Mouse (Mus musculus) heart, postnatal 0 days (tissue): ENCODE results near the gene Lama5. TPM values are rescaled to one million over a fixed set of nuclear protein-coding genes. Genes with fewer than 3 reads are reported as not detected.
A peak's percentile ranks its signal among the peaks of the same experiment; 100 is the strongest.

Experiments used
- ATAC-seq: fragments of 200-750 bp; cut with Nextera tagmentation; 2 replicates; pipeline ENCODE4 v1.8.0; 2017; ENCODE audit warnings: low read depth, moderate number of reproducible peaks, moderate library complexity; ENCODE audit not compliant: insufficient read depth
- DNase-seq: peaks from one replicate; pipeline ENCODE4 v3.0.0-alpha.2; 2016; ENCODE audit warnings: low spot score
- H3K27ac ChIP-seq: fragments of 300-500 bp; sonication (generic); 2 replicates; pipeline ENCODE4 v1.5.1; 2014; ENCODE audit warnings: low read depth, mild to moderate bottlenecking
- H3K27me3 ChIP-seq: fragments of 300-500 bp; sonication (generic); 2 replicates; pipeline ENCODE4 v1.6.1; 2014; ENCODE audit warnings: low read length, mixed read lengths; ENCODE audit not compliant: control insufficient read depth, insufficient read depth
- H3K36me3 ChIP-seq: fragments of 300-500 bp; sonication (generic); replicated peaks from 2 replicates; pipeline ENCODE4 v1.6.1; 2014; ENCODE audit warnings: low read length, mixed read lengths; ENCODE audit not compliant: control insufficient read depth, insufficient read depth
- H3K4me1 ChIP-seq: fragments of 300-500 bp; sonication (generic); 2 replicates; pipeline ENCODE4 v1.6.1; 2014; ENCODE audit warnings: antibody characterized with exemption; ENCODE audit not compliant: control insufficient read depth, insufficient read depth
- H3K4me2 ChIP-seq: fragments of 300-500 bp; sonication (generic); 2 replicates; pipeline ENCODE4 v1.6.1; 2014; ENCODE audit warnings: low read depth, mild to moderate bottlenecking, low read length, moderate library complexity
- H3K4me3 ChIP-seq: fragments of 300-500 bp; sonication (generic); 2 replicates; pipeline ENCODE4 v1.5.1; 2014; ENCODE audit warnings: low read depth, low read length
- H3K9ac ChIP-seq: fragments of 300-500 bp; sonication (generic); replicated peaks from 2 replicates; pipeline ENCODE4 v1.6.1; 2014; ENCODE audit warnings: low read depth, low read length, mixed read lengths
- H3K9me3 ChIP-seq: fragments of 300-500 bp; sonication (generic); replicated peaks from 2 replicates; pipeline ENCODE4 v1.6.1; 2016; ENCODE audit warnings: low read length; ENCODE audit not compliant: control insufficient read depth
- CTCF ChIP-seq: IDR thresholded peaks from 2 replicates; pipeline ENCODE4 v1.5.1; 2016; ENCODE audit warnings: antibody characterized with exemption, control low read depth, low read depth
- EP300 ChIP-seq: IDR thresholded peaks from 2 replicates; pipeline ENCODE4 v1.6.1; 2016; ENCODE audit warnings: antibody characterized with exemption, low read depth
- WGBS: fragments of 180-500 bp; shearing (Covaris S2); extraction: QIAGEN DNeasy Blood & Tissue Kit; methylation state at CpG from one replicate; pipeline ENCODE4 v1.1.7; 2014; 5-methylcytosine and 5-hydroxymethylcytosine counted together
- polyA plus RNA-seq: library from polyadenylated mRNA; unstranded; fragments of >200 nt; fragmentation: Nextera tagmentation; extraction: Ambion mirVana; gene quantifications from 2 replicates; pipeline ENCODE4 v1.2.1, GENCODE M21; 2015
- total RNA-seq: library from RNA; depleted of rRNA; stranded (reverse); fragments of >200 nt; gene quantifications from 2 replicates; pipeline ENCODE4 v1.2.3, GENCODE M21; 2014; ENCODE audit warnings: low replicate concordance

Lama5 gene
- total and polyA plus RNA-seq, 2 experiments from 2014 or later, result 16.9 to 95.7 TPM

DNA sequence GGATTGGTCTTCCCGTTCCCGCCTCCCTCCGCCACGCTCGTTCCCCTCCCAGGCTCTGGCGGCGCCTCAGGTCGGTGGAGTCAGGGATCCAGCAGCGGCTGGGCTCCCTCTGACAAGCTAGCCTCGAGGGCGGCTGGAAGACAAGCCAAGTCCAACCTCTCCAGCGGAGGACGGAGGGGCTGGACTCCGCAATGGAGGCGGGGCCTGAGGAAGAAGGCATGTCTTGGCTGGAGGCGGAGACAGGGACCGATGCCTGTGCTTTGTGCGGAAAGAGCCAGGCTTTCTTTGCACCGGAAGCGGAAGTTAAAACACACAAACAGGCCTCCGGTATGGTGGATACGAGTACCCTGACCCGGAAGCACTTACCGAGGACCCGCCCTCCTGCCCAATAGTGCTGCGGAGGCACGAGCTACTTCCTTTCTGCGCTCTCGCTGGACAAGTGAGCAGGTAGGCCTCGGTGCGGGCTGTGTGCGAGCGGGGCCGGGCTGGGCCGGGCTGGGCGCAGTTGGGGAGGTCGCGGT is 31.4 kb upstream of the Lama5 start, which contains the start of gene Rps21:
Gene Rps21, plus strand, starts transcription at position 377 of the 521 bp plus-strand sequence.
- Histone ChIP-seq H3K4me2 (peak within 1 kb of the TSS; percentile 96), H3K9me3 (no peaks in the 10 kb centered on the region), H3K27me3 (no peaks in the 10 kb centered on the region), H3K36me3 (peaks cover 28% of the 10 kb centered on the region), H3K4me3 (peak within 1 kb of the TSS; percentile 98), H3K27ac (peak within 1 kb of the TSS; percentile 89), H3K4me1 (peaks cover 19% of the 10 kb centered on the region), H3K9ac (peak within 1 kb of the TSS; percentile 93)
- WGBS, result under 1% methylated on average over 38 of the region's 38 CpGs
- DNase-seq (peak; percentile 99), ATAC-seq (peak; percentile 97)
- TF ChIP-seq EP300 (peak; percentile 72; the same call in 1 of the 2 replicates), CTCF (no peak)

DNA sequence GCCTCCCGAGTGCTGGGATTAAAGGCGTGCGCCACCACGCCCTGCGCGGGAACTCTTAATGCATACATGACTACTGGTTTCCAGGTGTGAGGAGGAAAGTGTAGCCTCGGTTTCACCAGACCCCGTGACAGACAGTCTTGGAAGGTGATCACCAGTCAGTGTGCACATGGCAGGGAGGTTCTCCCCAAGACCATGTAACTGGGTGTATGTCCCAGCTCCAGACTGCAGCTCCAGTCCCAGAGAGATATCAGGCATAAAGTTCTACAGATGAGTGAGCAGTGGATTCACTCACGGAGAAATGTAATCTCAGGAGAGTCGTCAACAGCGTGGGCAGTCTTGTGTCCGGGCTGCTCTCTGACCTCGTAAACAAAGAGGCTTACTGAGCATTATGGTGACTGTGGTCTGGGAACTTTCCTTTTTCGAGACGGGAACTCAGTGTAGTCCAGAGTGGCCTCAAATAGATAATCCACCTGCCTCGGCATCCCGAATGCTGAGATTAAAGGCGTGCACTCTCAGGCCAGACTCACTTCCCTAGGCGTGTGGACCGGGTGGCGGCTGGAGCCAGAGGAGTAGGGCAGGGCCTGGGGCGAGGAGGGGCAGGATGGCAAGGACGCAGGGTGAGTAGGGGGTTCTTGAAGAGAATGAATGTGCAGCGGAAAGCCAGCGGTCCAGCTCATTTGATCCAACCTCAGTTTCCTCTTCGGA is 30.8 kb upstream of the Lama5 start:
- H3K9ac ChIP-seq, result peak overlapping the region; percentile 38
- DNase-seq (no peak), ATAC-seq (peak; percentile 32)
- H3K9me3 ChIP-seq, result no peaks in the 10 kb centered on the region
- peak overlapping the region; percentile 79 for H3K4me2 ChIP-seq
- 23% methylated on average over 26 of the region's 26 CpGs for WGBS
- H3K36me3 ChIP-seq, result peaks cover 23% of the 10 kb centered on the region
- H3K4me1 ChIP-seq, result peaks cover 14% of the 10 kb centered on the region; the same call in 1 of the 2 replicates
- H3K4me3 ChIP-seq, result peak overlapping the region; percentile 98
- 0 out of 2 replicates have a peak, but pooled peaks have one; percentile 12 for TF ChIP-seq EP300
- no peak for TF ChIP-seq CTCF
- H3K27me3 ChIP-seq, result no peaks in the 10 kb centered on the region
- peak overlapping the region; percentile 89 for H3K27ac ChIP-seq

DNA sequence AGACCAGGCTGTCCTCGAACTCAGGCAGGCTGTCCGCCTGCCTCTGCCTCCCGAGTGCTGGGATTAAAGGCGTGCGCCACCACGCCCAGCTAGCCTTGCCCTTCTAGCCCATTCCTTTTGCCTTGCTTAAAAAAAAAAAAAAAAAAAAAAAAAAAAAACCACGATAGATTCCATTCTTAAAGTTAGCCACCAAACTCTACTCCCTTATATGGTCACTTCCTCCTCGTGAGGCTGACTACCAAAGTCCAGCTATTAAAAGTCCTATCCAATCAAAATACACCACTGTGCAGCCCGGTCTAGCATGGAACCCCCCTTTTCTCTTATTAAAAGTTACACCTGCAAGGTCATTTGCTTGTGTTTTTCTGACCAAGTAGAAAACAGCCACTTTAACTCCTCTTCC is 30.0 kb upstream of the Lama5 start:
- ATAC-seq (no peak), DNase-seq (no peak)
- Histone ChIP-seq H3K9me3 (no peaks in the 10 kb centered on the region), H3K4me3 (no peak overlapping the region), H3K4me2 (peak overlapping the region; percentile 79; the same call in 1 of the 2 replicates), H3K36me3 (peaks cover 19% of the 10 kb centered on the region), H3K9ac (no peak overlapping the region), H3K4me1 (peaks cover 14% of the 10 kb centered on the region; the same call in 1 of the 2 replicates), H3K27ac (peak overlapping the region; percentile 89; the same call in 1 of the 2 replicates), H3K27me3 (no peaks in the 10 kb centered on the region)
- TF ChIP-seq EP300, result no peak
- WGBS, result 84% methylated on average over 9 of the region's 9 CpGs

DNA sequence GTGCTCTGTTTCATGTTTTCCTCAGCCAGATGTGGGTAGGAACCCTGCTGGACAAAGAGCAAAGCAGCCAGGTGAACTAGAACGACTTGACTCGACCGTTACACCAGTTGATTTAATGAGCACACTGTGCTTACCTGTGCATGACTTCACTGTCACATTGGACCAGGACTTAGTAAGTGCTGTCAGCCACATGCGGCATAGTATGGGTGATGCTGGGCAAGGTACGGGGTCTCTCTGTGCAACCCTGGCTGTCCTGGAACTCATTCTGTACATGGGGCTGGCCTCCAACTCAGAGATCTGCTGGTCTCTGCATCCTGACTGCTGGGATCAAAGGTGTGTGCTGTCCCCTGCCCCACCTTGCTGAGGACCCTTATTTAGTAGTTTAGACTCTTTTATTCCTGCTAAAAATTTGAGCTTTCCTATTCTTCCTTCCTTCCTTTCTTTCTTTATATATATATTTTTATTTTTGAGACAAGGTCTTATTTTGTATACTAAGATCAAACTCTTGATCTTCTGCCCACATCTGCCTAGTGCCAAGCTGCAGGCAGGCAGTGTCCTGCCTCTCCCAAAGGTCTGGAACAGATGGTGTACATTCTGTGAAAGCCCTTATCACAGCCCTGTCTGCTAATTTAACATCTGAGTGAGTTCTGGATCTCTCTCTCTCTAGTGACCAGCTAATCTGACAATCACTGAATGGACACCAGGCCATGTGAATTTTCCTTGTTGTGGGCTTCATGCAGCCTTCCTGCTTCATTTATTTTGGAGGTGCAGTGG is 29.0 kb upstream of the Lama5 start:
- no peak for TF ChIP-seq EP300
- no peak for TF ChIP-seq CTCF
- no peak overlapping the region for H3K9ac ChIP-seq
- ATAC-seq (no peak), DNase-seq (no peak)
- H3K27ac ChIP-seq, result no peak overlapping the region
- no peak overlapping the region for H3K4me3 ChIP-seq
- no peak overlapping the region for H3K4me2 ChIP-seq
- H3K36me3 ChIP-seq, result peaks cover 8% of the 10 kb centered on the region; the same call in 1 of the 2 replicates
- H3K9me3 ChIP-seq, result no peaks in the 10 kb centered on the region
- H3K4me1 ChIP-seq, result peaks cover 14% of the 10 kb centered on the region; the same call in 1 of the 2 replicates
- no peaks in the 10 kb centered on the region for H3K27me3 ChIP-seq
- 93% methylated on average over 5 of the region's 5 CpGs for WGBS

DNA sequence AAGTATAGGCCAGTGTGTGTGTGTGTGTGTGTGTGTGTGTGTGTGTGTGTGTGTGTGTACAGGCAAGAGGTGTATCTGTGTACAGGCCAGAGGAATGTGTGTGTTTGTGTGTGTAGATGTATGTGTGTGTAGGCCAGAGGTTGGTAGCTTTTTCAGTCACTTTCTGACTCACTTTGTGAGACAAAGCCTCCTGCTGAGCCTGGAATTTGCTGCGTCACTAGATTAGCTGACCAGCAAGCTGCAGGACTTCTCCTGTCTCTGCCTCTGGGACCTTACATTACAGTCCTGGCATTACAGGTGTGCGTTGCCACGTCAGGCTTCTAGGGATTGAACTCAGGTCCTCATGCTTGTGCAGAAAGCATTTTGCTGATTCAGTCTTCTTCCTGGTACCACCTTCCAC is 26.2 kb upstream of the Lama5 start:
- WGBS, result 52% methylated on average over 3 of the region's 3 CpGs
- H3K4me2 ChIP-seq, result no peak overlapping the region
- H3K27me3 ChIP-seq, result no peaks in the 10 kb centered on the region
- no peak for ATAC-seq
- DNase-seq, result no peak
- no peak for TF ChIP-seq CTCF
- no peak for TF ChIP-seq EP300
- H3K4me3 ChIP-seq, result no peak overlapping the region
- no peak overlapping the region for H3K9ac ChIP-seq
- peaks cover 10% of the 10 kb centered on the region; the same call in 1 of the 2 replicates for H3K4me1 ChIP-seq
- no peaks in the 10 kb centered on the region for H3K9me3 ChIP-seq
- H3K27ac ChIP-seq, result no peak overlapping the region
- H3K36me3 ChIP-seq, result no peaks in the 10 kb centered on the region
